In genomic region chrX:60403062-60403763, GRCm38 (mm10) we compare ENCODE assay signal across 8 mouse cellular contexts.
DNase-seq lines count a peak whose midpoint lies in the region; ATAC-seq and TF ChIP-seq lines count a peak whose summit lies in the region.

No protein-coding gene starts in this region.

- no peaks in the 10 kb centered on the region for H3K79me2 ChIP-seq in CH12.LX (replicated peaks; ENCODE audit: control insufficient read depth, extremely low read depth, insufficient read depth, poor library complexity, severe bottlenecking)

- H3K9me3 ChIP-seq in CH12.LX (replicated peaks; ENCODE audit: low read length) = no peaks in the 10 kb centered on the region
- no peaks in the 10 kb centered on the region for H3K9me3 ChIP-seq in heart, embryonic 12.5 days (replicated peaks)

- no peak for TF ChIP-seq EP300 in CH12.LX (IDR thresholded peaks at IDR 0.05; ENCODE audit: low read length)

- H3K9ac ChIP-seq in CH12.LX (ENCODE audit: insufficient read depth, low read depth) = peak overlapping the region; percentile 58
- H3K9ac ChIP-seq in heart, embryonic 12.5 days = peak overlapping the region; percentile 77

- H3K27me3 ChIP-seq in CH12.LX (replicated peaks) = no peaks in the 10 kb centered on the region
- H3K27me3 ChIP-seq in heart, embryonic 12.5 days (replicated peaks) = peaks cover 11% of the 10 kb centered on the region; the same call in 1 of the 2 replicates

- in situ Hi-C loops in CH12.LX (cut with MboI; ENCODE audit: low pct_ligation_motif_present, low pct_unique_long_range_greater_than_20kb, low sequenced_read_pairs) = loop anchor here (10.0 kb wide), 1 partner anchor 388 kb away; no protein-coding TSS in a partner anchor

- no peak for TF ChIP-seq CTCF in CH12.LX (conservative IDR thresholded peaks at IDR 0.05 in 1 of 2, IDR thresholded peaks at IDR 0.05 in 1 of 2; ENCODE audit: low read depth in 2 of 2, low read length in 2 of 2)

- no peaks in the 10 kb centered on the region for H3K36me3 ChIP-seq in CH12.LX (replicated peaks in 1 of 2; ENCODE audit: control insufficient read depth in 1 of 2, insufficient read depth in 1 of 2, low read length in 1 of 2)
- H3K36me3 ChIP-seq in heart, embryonic 12.5 days = no peaks in the 10 kb centered on the region

- TF ChIP-seq POLR2A in CH12.LX (IDR thresholded peaks at IDR 0.05; ENCODE audit: low read depth, low read length) = no peak

- H3K27ac ChIP-seq in CH12.LX (ENCODE audit: insufficient read depth, low read depth) = no peak overlapping the region
- H3K27ac ChIP-seq in heart, embryonic 12.5 days (ENCODE audit: poor library complexity, severe bottlenecking) = peak overlapping the region; percentile 34; the same call in 1 of the 2 replicates

- TF ChIP-seq RAD21 in CH12.LX (IDR thresholded peaks at IDR 0.05; ENCODE audit: low read depth, low read length) = no peak

- H3K4me3 ChIP-seq in CH12.LX (replicated peaks in 1 of 3; ENCODE audit: low read depth in 2 of 3, low read length in 2 of 3, poor library complexity in 1 of 3) = peak overlapping the region; percentile 32 to 85 (median 61)
- peak overlapping the region; percentile 86 for H3K4me3 ChIP-seq in heart, embryonic 12.5 days

- 21% methylated on average over 41 of the region's 46 CpGs for WGBS in heart, embryonic 12.5 days

- no peak for DNase-seq in CH12.LX (ENCODE audit: extremely low read depth)
- DNase-seq in Muller cell, postnatal 12 days (ENCODE audit: inconsistent ontology term) = peak; percentile 12
- peak; percentile 1 for DNase-seq in embryo, embryonic 11.5 days (ENCODE audit: low read depth, low spot score)
- DNase-seq in kidney, postnatal 10 days = peak; percentile 13
- peak; percentile 12 to 64 for DNase-seq in spleen, postnatal 4 days (ENCODE audit: low spot score in 2 of 2)
- no peak for DNase-seq in layer of hippocampus, adult 11-12 months (ENCODE audit: low spot score)

- H3K4me1 ChIP-seq in CH12.LX (ENCODE audit: control insufficient read depth in 1 of 2, insufficient read depth in 2 of 2) = no peaks in the 10 kb centered on the region
- 0 out of 2 replicates have a peak, but pooled peaks cover 2% of the 10 kb centered on the region for H3K4me1 ChIP-seq in heart, embryonic 12.5 days (replicated peaks)

- peak overlapping the region; percentile 74 for H3K4me2 ChIP-seq in CH12.LX (ENCODE audit: insufficient read depth, low read depth, poor library complexity, severe bottlenecking)
- H3K4me2 ChIP-seq in heart, embryonic 12.5 days = peak overlapping the region; percentile 83

- peak; percentile 61 for ATAC-seq in heart, embryonic 12.5 days (ENCODE audit: insufficient number of reproducible peaks, low FRiP score)
- 0 out of 2 replicates have a peak, but pooled peaks have one; percentile 7 for ATAC-seq in megakaryocyte-erythroid progenitor cell, adult 5-6 weeks (replicated peaks; ENCODE audit: low FRiP score, low TSS enrichment, poor library complexity, severe bottlenecking)

- dilution Hi-C loops in CH12.LX (cut with MboI; ENCODE audit: extremely low pct_ligation_motif_present, extremely low pct_unique_long_range_greater_than_20kb, low sequenced_read_pairs) = no loop called here

TF ChIP-seq in CH12.LX, 34 proteins besides CTCF, POLR2A, EP300 and RAD21:
- no peak for TF ChIP-seq NRF1 (IDR thresholded peaks at IDR 0.05; ENCODE audit: low read depth, low read length)
- no peak for TF ChIP-seq MAX (IDR thresholded peaks at IDR 0.05; ENCODE audit: low read length)
- 0 out of 2 replicates have a peak, but pooled peaks have one; percentile 50 for TF ChIP-seq MXI1 (IDR thresholded peaks at IDR 0.05; ENCODE audit: low read depth, low read length)
- no peak for TF ChIP-seq ZC3H11A (IDR thresholded peaks at IDR 0.05; ENCODE audit: low read depth, low read length)

Comparison
In these comparisons a context has a peak if more than half of its experiments do, and no peak if none do; other contexts are left out.
1. DNase-seq: peak in Muller cell, postnatal 12 days (single experiment), embryo, embryonic 11.5 days (single experiment), kidney, postnatal 10 days (single experiment) and spleen, postnatal 4 days (2 of 2); none in CH12.LX (single experiment) and layer of hippocampus, adult 11-12 months (single experiment).